Mouse (Mus musculus): Measurements from ENCODE around the gene Zfp870. TPM values are rescaled to one million over a fixed set of nuclear protein-coding genes. Genes with fewer than 3 reads are reported as not detected.

Gene Zfp870
- polyA plus RNA-seq (2012; rRNA removed; ENCODE audit: low replicate concordance) = 0.50 and 1.4 TPM in 2 replicates

DNA sequence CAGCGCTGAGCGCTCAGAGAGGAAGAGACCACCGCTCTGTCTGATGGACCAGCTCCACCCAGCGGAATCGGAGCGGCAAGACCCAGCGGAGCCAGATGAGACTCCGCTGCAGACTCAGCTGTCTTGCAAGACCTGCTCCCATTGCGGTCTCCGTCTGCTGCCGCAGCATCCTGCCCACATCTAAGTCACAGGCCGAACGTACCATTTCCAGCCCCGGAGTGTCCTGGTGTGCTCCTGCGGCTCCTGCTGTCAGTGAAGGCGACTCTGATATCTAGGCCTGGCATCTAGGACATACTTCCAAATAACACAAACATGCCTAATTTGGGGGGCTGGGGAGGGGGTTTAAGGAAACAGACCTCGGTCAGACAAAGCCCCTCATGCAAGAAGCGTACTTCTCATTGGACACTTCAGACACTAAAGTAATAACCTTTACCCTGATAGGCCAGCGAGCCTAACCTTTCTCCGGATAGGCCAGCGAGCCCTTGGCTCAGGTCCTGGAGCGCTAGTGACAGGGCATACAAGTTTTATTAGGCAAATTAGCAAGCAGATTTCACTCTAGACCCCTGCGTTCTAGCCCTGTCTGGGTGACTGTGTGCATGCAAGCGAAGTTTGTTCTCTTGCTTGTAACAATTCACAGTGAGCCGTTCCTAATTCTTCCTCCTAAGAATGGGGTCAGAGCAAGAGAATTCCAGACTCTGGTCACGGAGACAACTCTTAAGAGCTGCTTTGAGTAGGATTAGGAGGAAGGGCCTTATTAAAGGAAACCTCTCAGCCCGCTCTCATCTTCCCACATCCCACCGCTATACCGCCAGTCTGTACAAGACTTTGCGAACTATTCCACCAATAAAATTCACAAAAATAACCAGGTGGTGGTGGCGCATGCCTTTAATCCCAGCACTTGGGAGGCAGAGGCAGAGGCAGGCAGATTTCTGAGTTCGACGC lies at the start of gene Zfp870:
Zfp870 (minus strand) TSS at position 404 of the 942 bp plus-strand sequence.

DNA sequence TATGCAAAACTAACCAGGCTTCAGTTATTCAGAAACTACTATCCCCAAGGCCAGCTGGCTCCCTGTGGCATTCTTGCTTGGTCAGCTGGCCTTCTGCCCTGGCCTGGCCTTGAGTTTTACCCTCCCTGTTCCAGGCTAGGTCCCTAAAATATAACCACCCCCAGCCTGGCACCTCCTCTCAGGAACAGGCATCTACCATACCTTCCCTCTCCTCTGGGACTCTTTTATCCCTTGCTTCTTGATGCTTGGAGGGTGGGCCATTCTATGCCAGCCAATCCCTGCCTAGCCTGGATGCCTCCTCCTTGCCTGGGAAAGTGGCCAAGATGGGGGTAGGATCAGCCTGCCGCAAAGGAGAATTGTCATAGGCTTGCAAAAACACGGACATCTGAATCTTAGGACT lies 25.7 kb upstream of the Zfp870 start, which contains the start of gene Cyp4f14:
Cyp4f14 (minus strand) TSS at position 212 of the 400 bp plus-strand sequence.

DNA sequence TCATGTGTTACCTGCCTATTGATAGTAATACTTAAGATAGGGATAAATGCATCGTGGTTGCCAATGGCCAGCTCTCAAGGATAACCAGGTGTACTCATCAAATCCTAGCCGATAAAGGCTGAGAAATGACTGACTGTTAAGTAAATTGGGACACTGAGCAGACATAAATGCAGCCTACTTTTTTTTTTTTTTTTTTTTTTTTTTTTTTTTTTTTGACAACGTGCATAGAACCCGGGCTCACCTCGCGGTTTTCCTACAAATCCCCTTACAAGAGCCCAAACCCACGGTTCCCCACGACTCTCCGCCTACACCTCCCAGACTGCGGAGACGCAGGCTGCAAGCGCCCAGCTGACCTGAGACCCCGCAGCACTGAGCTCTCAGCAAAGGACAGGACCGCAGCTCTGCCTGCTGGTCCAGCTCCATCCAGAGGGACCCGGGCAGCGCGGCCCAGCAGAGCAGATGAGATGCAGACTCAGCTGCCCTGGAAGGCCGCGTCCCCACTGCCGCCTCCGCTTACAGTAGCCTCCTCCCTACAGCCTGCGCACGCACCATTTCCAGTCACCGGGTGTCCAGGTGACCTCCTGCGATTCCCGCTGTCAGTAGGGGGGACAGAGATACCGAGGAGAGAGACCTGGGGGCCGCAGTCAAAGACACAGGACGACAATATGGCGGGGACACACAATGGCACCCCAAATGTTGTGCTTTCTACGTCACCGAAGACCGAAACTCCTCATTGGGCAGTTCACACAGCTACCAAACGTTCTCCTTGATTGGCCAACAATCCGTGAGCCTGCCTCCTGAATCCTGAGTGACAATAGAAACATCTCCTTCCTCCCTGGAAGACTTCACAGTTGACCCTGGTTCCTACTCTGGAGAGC lies 61.7 kb downstream of the Zfp870 start, which contains the start of gene Zfp799:
Zfp799 (minus strand) TSS at position 722 of the 878 bp plus-strand sequence.

Other genes with a start within 250 kb of the Zfp870 start
- not detected in 2 replicates for gene Cyp4f40, start 232.7 kb downstream of the Zfp870 start, polyA plus RNA-seq (2012; rRNA removed; ENCODE audit: low replicate concordance)
- 1.8 and 2.5 TPM in 2 replicates for gene Cyp4f15, start 206.0 kb downstream of the Zfp870 start, polyA plus RNA-seq (2012; rRNA removed; ENCODE audit: low replicate concordance)
- 8.4 and 20.7 TPM in 2 replicates for gene Zfp871, start 103.4 kb downstream of the Zfp870 start, polyA plus RNA-seq (2012; rRNA removed; ENCODE audit: low replicate concordance)
- 0.11 and 0.19 TPM in 2 replicates for gene Zfp811, start 81.7 kb downstream of the Zfp870 start, polyA plus RNA-seq (2012; rRNA removed; ENCODE audit: low replicate concordance)
- 2.9 and 4.8 TPM in 2 replicates for gene Zfp799, start 61.4 kb downstream of the Zfp870 start, polyA plus RNA-seq (2012; rRNA removed; ENCODE audit: low replicate concordance)
- gene Cyp4f14, start 25.7 kb upstream of the Zfp870 start, polyA plus RNA-seq (2012; rRNA removed; ENCODE audit: low replicate concordance) = 0.37 and 1.3 TPM in 2 replicates
- 53.0 and 79.9 TPM in 2 replicates for gene Cyp4f13, start 55.8 kb upstream of the Zfp870 start, polyA plus RNA-seq (2012; rRNA removed; ENCODE audit: low replicate concordance)
- 0.31 and 1.7 TPM in 2 replicates for gene Zfp472, start 74.2 kb upstream of the Zfp870 start, polyA plus RNA-seq (2012; rRNA removed; ENCODE audit: low replicate concordance)
- gene Zfp952, start 101.5 kb upstream of the Zfp870 start, polyA plus RNA-seq (2012; rRNA removed; ENCODE audit: low replicate concordance) = 2.3 and 5.2 TPM in 2 replicates
- 0.27 and 0.80 TPM in 2 replicates for gene Zfp763, start 141.8 kb upstream of the Zfp870 start, polyA plus RNA-seq (2012; rRNA removed; ENCODE audit: low replicate concordance)
- gene 4921501E09Rik, start 176.4 kb upstream of the Zfp870 start, polyA plus RNA-seq (2012; rRNA removed; ENCODE audit: low replicate concordance) = not detected in 2 replicates
- 1.1 and 1.9 TPM in 2 replicates for gene Zfp563, start 197.7 kb upstream of the Zfp870 start, polyA plus RNA-seq (2012; rRNA removed; ENCODE audit: low replicate concordance)
- gene Morc2b, start 248.0 kb upstream of the Zfp870 start, polyA plus RNA-seq (2012; rRNA removed; ENCODE audit: low replicate concordance) = 0.03 TPM in 1 of 2 replicates, not detected in the other